Mouse (Mus musculus) spleen, adult 2 months (tissue): ENCODE data around the gene Igf2bp1.

Source experiments
- CTCF ChIP-seq: fragments of 200-500 bp; IDR thresholded peaks from 2 replicates; pipeline ENCODE4 v1.5.1; 2011; ENCODE audit warnings: mild to moderate bottlenecking, inconsistent platforms; ENCODE audit not compliant: insufficient read depth, insufficient read length, insufficient replicate concordance; ENCODE audit errors: extremely low read depth
- POLR2A ChIP-seq: fragments of 200-500 bp; IDR thresholded peaks from 2 replicates; pipeline ENCODE4 v1.6.1; 2011; ENCODE audit warnings: low read depth, low read length, inconsistent platforms

GRCm38 (mm10) chr11:95976290-95976689, 29.4 kb downstream of the Igf2bp1 start:
- TF ChIP-seq POLR2A: no peak
- no peak for TF ChIP-seq CTCF
